Mouse (Mus musculus): Measurements from ENCODE around the gene Plcd4.
"Not testable (repeated sequence)": the region's sequence is repeated elsewhere in the genome, so short reads cannot be mapped to it uniquely, and the experiment has no call there.

Plcd4 gene

DNA sequence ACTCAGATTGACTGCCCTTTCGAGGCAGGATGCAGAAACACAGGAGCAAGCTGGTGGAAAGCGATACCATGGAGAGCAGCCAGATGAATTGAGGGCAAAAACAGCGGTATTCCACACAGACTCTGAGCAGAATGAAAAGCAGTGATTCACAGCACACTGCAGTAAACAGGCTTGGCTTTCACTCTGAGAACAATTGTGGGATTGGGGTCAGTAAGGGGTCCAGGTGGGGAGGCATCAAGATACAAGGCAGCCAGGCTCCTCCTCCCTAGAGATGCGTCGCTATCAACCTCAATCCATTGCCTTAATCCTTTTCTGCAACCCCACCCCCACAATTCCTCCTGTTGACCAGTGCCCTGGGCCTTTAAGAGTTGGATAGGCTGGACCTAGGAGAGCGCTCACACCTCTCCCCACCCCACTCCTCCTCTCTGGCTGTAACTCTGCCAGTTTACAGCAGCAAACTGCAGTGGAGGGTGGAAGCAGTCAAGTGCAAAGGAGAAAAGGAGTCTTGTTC lies at the start of gene Plcd4:
Plcd4 (plus strand) TSS at position 438 of the 511 bp plus-strand sequence.
- peak; percentile 57 to 59 for DNase-seq

DNA sequence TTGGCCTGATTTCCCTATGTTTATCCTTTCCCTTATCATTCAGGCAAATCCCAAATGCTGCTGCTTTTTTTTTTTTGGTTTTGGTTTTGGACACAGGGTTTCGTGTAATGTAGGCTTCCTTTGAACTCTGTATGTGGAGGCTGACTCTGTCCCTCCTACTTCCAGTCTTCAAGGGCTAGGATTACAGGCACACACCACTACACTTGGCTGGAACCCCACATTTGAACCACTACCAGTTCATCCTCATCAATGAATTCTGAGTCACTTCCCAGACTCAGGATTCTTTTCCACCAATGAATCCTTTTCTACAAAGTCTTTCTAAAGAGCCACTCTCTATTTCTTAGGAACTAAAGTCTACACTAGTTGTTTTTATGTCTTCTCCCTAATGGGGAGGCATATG lies 41.6 kb upstream of the Plcd4 start:
- DNase-seq: no peak

DNA sequence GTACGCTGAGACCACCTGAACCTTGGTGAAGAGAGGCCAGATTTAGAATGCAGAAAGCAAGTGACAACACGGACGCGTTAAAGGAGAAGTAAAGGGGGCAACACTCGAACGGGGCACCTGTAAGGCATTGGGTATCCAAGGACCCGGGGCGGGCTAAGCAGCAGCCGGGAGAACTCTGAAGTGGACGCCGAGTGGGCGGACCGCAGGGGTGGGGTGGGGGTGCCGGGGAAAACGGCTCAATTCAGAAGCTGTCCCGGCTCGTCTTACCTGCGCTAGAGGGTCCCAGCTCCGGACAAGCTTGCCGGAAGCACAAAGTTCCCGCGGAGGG lies 37.3 kb upstream of the Plcd4 start:
- no peak for DNase-seq

DNA sequence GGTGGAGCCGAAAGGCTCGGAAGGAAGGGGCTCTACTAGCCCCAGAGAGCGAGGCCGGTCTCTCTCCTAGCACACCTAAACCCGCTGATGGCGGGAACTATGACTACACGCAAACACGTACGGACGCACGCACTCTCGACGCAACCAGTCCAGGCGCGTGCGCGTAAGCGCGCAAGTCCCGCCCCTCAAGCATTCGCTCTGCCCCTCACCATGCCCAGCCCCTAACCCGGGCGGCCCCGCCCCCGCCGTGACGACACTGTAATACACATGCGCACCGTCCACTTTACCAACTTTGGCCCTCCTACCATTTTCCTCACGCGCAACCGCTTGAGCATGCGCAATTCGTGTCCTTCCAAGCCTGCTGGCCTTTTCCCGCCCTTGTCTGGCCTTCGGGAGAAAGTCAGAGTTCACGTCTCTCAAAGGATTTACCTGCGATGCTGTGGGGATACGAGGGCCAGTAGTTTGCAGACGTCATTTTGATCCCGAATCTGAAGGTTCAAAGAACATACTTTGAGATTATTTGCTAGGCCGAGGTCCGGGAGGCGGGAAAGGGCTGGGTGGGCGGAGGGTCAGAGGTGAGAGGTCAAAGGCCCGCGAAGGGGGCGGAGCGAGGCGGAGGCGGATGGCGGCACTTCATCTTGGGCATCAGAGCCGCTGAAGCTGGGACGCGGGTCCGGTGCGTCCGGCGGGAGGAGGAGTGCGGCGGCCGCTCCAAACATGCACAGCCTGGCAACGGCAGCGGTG lies 36.8 kb upstream of the Plcd4 start, which contains the start of gene Cnot9:
Cnot9 (plus strand) TSS at position 338 of the 744 bp plus-strand sequence.
- peak; percentile 100 for DNase-seq

DNA sequence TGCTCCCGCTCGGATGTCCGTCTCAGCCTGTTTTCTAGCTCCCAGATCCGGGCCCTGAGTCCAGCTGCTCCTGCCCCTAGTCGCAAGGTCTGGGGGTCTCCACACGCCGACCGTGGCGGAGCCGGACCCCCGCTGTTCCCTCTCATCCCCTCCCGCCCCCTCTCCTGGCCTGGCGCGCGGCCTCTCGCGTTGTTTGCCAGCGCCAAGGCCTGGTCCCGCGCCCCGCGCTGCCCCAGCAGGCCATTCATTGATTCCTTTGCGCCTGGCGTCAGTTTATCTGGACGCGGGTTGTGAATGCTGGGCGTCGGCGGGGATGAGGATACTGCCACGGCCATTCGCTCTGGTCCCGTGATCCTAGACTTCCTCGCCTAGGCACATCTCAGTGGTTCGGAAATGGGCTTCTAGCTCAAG lies 36.2 kb upstream of the Plcd4 start:
- DNase-seq: peak in 1 of 2 experiments; percentile 65

DNA sequence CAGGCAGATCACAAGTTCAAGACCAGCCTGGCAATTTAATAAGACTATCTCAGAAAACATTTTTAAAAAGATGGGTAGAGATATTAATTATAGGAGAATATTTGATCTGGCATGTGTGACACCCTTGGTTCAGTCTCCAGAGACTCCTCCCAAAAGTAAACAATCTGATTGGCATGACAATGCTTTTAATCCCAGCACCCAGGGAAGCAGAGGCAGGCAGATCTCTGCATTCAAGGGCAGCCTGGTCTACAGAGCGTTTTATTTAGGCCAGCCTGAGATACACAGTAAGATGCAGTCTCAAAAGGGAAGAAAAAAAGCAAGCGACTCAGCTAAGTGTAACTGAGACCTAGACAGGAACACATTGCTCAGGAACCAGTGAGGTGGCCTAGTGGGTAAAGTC lies 34.9 kb upstream of the Plcd4 start:
- no peak for DNase-seq

DNA sequence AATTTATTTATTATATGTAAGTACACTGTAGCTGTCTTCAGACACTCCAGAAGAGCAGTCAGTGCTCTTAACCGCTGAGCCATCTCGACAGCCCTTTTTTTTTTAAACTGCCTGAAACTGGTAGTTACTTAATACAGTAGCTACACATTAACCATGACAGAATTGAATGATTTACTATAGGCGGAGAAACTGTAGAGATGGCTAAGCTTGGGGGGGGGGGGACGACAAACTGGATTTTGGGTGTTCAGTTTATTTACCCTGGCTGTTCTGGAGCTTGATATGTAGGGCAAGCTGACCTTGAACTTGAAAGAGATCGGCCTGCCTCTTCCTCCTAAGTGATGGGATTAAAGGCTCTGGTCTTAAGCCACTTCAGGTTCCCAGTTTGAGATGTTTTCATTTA lies 31.4 kb upstream of the Plcd4 start:
- DNase-seq: no peak

DNA sequence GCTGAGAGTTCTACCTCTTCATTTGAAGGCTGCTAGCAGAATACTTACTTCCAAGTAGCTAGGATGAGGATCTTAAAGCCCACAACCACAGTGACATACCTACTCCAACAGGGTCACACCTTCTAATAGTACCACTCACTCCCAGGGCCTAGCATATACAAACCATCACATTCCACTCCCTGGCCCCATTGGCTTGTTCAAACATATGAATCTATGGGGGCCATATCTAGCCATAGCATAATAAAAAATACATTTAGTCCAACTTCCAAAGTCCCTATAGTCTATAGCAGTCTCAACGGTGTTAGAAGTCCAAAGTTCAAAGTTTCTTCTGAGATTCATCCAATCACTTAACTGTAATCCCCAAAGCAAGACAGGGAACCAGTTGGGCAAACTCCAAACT lies 29.7 kb upstream of the Plcd4 start:
- DNase-seq: not testable (repeated sequence)

DNA sequence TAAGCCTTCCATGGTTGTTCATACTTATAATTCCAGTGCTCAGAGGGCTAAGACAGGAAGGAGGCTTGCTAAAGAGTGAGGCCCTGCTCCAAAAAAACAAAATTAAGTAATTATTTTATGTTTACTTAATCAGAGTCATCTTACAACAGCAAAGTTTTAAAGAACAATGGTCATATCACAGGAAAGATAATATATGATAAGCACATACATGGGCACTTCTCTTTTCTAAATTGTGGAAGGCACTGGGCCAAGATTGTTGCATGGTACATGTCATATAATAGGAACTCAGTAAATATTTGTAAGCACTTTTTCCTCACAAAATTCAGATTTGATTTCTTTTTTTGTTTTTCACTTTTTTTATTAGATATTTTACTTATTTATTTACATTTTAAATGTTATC lies 22.8 kb upstream of the Plcd4 start:
- DNase-seq: no peak

DNA sequence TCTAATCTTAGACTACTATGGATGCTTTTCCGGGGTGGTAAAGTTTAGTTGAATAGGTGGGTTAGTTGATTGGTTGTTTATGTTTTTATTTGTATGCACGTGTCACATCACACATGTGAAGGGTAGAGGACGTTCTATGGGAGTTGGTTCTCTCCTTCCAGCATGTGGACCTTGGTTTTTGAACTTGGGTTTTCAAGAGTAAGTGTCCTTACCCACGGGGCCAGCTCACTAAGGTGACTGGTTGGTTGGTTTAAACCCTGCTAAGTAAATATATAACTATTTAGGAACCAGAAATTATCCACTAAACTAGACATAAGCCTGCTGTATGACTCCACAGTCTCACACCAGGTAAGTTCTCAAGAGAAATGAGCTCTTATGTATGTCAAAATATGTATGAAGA lies 17.9 kb upstream of the Plcd4 start:
- DNase-seq: no peak

DNA sequence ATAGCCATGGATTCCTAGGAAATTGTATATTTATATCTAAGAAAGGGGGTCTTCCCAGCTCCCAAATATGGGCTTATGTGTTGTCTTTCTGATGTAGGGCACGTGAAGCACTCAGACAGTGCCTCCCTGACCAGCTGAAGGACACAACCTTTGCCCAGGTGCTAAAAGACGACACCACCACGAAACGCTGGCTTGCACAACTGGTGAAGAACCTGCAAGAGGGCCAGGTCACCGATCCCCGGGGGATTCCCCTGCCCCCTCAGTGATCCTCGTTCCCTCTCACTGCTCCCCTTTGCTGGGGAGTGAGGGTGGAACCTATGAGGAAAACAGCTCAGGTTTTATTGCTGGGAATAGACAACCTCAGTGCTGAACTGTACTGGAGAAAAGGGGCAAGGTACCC lies 14.1 kb upstream of the Plcd4 start:
- no peak for DNase-seq

DNA sequence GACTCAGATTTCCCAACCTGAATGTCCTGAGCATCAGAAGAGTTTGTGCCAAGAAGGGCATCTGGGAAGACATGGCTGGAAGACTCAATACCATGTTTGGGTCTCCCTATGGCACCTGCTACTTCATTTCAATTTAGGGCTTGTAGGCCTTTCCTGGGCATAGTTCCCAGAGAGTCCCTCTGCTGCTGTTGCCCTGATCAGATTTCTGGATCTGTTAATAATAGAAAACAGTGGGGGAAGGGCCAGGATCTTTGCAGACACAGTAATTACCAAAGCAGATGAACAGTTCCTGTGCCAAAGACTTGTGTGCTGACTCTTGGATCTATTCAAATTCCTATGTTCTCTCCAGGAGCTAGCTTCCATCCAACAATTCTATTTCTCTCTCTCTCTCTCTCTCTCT lies 4.0 kb upstream of the Plcd4 start:
- no peak for DNase-seq

DNA sequence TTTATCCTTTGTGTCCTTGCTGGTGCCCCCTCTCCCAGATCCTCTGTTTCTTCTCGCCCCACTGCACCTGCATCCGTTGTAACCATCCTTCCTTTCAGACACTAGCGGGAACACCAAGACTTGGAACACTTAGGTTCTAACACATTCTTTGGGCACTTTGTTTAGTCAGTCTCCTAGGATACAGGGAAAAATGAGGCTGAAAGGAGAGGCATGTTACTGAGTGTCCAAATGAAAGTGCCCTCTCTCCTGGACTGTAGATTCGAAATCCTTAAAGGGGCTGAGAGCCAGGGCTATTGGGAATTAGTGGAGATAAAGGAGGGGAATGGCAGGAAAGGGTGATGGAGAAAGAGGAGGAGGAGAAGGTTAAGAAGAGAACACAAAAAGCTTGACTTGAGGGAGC lies 1.5 kb downstream of the Plcd4 start, which contains the start of gene Usp37:
Usp37 (minus strand) TSS at position 101 of the 400 bp plus-strand sequence.
- DNase-seq: no peak

DNA sequence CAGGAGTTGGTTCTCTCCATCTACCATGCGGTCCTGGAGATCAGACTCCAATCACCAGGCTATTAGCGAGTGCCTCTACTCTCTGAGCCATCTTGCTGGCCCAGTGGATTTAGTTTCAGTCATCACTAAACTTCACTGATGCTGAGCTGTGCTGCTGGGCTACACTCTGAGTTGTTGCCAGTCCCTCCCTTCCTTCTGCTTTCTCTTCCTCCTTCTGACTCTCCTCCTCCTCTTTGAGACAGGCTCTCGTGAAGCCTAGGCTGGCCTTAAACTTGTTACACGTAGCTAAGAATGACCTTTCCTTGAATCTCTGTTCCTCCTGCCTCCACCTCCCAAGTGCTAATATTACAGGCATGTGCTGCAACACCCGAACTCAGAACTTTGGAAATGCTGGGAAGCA lies 16.4 kb downstream of the Plcd4 start:
- no peak for DNase-seq

DNA sequence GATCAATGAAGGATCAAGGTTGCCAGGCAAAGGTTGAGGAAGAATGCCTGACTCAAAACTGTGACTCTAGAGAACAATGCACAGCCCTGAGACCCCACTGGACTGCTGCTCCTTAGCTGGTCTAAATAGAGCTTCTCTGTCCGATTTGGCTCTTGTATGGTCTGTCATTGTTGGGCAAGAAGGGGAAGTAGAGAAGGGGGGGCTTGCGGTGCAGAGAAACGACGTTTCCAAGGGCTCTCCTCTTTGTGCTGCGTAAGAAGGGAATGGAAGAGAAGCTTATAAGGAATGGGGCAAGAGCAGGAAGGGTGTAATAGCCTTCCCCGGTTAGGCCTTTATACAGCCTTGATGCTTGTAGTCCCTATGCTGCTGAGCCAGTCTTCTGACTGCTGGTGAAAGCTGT lies 23.1 kb downstream of the Plcd4 start:
- no peak for DNase-seq

DNA sequence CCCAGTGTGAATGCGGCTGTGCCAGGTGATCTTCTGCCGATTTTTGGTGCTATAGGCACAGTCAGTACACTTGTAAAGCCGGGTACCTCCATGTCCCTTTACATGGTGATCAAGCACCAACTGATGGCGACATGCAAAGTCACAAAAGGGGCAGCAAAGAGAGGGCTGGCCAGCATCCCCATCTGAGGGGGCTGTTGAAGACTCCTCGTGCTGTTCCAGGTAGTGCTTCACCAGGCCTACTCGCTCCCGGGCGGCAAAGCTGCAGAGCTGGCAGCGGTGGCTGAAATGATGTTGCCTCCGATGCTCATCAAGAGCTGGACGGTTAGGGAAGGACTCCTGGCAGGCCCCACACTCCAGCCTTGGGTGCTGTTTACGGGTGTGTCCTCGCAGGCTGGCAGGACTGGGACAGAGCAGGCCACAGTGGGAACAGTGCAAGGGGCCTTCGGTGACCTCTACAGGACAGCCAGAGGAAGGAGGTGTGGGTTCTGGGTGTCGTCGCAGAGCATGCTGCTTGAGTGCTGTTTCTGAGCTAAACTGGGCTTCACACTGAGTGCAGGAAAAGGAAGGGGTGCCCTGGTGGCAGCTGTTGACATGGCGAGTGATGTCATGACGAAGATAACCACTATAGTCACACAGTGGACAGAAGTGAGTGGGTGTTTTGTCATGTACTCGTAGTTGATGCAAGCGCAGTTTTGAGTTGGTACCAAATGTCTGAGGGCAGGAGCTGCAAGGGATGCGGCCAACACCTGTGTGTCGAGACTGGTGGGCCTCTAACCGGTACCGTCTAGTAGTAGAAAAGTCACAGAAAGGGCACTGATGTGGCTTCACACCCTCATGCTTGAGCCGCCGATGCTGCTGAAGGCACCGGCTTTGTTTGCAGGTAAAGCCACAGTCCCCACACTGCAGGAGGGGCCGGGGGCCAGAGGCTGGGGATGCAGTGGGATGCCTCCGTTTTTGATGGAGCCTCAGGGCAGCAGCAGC lies 27.3 kb downstream of the Plcd4 start:
- DNase-seq: no peak

DNA sequence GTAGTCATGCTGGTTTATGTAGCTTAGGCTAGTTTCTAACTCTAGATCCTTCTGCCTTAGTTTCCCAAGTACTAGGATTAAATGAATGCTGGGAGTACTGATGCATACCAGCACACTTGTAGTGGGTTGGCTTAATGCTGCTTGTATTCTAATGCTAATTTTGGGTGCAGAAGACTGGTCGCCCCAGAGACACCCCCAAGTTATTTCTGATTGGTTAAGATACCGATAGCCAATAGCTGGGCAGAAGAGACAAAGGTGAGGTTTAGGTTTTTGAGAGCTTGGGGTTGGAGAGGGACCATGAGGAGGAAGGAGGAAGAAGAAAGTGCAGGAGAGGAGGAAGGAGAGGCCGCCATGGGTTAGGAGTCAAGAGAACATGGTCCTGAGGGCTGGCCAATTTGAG lies 39.9 kb downstream of the Plcd4 start:
- DNase-seq: no peak

DNA sequence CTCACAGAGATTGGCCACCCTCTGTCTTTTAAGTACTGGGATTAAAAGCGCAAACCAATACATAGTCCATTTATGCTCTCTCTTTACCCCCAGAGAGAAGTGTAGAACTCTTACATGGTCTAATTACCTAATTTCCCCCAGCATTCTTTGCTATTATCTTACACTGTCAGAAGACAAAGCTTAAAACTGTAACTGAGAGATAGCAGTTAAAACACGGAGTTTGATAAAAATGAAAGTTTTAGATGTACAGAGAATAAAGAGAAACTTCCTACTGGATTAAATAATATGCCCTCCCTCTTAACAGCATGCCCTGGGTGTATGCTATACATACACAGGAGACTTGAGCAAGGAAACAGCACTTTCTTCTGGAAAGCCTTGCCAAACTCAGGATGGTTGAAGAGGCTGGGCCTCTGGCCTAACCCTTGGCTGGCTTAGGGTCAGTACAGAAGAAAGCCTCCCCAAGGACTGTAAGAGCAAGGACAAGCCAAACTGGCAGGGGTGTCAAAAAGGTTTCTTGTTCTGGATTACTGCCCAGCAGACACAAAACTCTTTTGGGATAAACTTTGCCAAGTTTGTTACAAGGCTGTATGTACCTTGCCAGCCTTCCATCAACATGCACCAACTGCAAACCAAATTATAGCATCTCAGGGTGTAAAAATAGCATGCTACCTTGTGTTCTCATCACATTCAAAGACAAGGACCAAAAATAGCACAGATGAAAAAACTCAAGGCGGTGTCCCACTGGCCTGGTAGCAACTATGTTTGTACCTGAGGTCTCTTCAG lies 42.1 kb downstream of the Plcd4 start:
- no peak for DNase-seq

DNA sequence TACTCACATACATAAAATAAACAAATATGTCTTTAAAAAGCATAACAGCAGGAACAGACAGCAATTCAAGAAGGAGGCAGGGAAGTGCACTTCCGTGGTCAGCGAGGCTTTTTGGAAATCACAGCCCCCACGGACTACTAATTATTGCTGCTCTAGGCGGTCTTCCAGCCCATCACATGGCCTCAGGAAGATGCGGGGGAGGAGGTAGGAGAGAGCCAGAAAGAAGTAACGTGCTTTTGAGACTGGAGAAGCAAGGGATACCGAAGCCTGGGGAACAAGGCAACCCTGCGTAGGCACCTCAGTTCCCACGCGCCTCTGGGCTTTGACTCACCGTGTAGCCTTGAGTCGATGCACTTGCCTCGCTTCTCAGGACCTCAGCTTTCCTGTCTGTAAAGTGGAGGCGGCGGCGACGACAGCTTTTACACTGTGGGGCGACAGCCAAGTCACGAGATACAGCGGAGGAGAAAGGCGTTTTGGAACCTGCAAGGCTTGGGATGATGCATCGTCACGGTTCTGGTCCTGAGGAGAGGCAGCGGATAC lies 44.6 kb downstream of the Plcd4 start:
- no peak for DNase-seq

DNA sequence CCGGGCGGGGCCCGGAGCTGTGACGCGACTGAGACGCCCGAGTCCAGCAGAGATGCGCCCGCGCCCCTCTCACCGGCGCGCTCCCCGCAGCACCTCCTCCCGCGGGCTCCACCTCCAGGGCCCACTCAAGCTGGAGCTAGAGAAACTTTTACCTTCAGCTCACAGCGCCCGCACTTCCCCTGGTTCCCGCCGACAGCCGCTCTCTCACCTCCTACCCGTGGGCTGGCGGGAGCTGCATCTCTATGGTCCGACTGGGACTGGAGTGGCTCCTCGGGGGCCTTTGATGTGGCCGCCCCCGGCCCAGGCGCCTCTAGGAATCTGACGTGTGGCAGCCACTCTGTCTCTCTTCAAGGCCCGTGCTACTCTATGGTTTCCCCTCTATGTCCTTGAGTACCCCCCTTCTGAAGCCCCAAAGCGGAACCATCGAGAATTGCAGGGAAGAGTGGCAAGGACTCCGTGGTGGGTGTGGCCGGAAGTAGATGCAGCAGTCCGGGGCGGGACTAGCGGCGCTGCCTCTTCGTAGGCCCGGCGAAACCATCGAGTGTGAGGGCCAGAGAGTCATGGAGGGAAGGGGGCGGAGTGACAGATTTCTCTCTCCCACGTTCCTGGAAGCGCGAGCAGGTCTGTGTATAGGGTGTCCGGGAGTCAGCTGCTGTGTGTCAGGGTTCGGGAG lies 45.2 kb downstream of the Plcd4 start, which contains the start of the genes Zfp142 and Bcs1l:
Zfp142 (minus strand) TSS at position 474 of the 673 bp plus-strand sequence.
Bcs1l (plus strand) TSS at position 517 of the 673 bp plus-strand sequence.
- peak; percentile 98 for DNase-seq

DNA sequence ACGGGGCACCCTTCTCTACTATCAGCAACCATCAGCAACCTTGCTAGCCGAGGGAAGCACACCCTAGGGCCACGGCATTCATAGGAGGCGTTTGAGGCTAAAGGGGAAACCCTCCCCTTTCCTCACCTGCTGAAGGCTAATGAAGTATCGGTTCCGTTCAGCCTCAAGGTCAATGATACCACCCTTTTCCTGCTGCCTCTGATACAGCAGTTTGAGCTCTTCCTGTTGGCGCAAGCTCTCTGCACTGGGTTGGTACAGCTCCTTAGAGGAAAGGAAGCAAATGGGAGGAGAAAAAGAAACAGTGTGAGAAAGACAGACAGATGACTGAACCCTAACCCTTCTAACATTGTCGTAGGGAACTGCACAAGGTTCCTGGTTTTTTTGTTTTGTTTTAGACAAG lies 51.7 kb downstream of the Plcd4 start:
- no peak for DNase-seq

Data from cerebellum, postnatal 36 days (tissue).